Mouse (Mus musculus) layer of hippocampus, adult 9-10 months (tissue): ENCODE measurements around the gene Slc25a33.

Experiments used
- DNase-seq: peaks from one replicate; pipeline ENCODE4 v3.0.0; 2022; ENCODE audit warnings: low spot score

Gene Slc25a33

GRCm38 (mm10) chr4:149727636-149728035, 46.4 kb downstream of the Slc25a33 start:
- no peak for DNase-seq

DNA sequence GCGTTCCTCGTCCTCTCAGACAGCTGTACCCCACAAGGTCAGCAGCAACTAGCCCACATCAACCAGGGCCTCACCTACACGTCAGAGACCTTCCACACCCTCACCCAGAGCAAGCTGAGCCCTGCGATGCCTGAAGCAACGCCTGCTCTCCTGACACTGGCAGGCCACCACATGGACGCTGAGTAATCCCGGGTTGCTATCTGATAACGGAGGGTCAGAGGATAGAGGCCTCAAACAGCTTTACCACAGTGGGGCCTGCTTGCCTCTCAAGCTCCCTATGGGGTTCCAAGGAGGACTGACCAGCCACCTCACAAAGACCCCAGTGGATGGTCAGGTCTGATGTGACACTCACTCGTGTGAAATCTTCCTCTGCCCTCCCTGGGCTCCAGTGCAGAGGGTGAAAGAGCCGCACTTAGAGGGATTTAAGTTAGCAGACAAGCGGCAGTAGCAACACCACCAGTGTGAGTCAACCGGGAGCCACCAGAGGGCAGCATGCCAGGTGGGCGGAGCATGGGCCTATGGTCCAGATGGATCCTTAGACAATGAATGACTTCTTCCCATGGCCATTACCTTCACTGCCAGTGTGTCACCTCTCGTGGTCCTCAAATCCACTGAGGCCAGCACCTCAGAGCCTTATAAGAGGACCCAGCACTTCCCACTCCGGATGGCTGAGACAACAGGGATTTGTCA, 48.3 kb downstream of the Slc25a33 start:
- no peak for DNase-seq

DNA sequence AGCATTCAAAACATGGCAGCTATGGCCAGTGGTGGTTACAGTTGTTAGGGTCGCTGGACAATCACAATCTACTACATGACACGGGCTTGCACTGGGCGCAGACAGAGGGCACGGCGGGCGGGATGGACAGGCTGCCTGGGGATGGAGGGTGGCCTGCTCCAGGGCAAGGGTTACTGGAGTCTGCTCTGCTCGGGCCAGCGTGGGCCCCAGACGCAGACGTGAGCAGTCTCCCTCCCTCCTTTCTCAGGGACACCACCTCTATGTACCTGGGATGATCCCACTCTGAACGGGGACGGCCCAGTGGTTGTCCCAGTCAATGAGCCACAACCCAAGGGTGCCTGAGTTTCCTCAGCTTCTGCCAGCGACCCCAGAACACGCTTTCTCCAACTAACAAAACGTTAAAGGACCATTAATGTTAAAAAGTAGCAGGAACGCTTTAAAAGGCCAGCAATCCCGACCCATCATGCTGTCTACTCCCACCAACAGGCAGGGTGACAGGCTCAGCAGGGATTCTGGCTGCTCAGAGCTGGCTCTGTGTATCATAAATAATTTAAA, 49.1 kb downstream of the Slc25a33 start:
- no peak for DNase-seq

GRCm38 (mm10) chr4:149723855-149724731, 50.0 kb downstream of the Slc25a33 start:
- no peak for DNase-seq

DNA sequence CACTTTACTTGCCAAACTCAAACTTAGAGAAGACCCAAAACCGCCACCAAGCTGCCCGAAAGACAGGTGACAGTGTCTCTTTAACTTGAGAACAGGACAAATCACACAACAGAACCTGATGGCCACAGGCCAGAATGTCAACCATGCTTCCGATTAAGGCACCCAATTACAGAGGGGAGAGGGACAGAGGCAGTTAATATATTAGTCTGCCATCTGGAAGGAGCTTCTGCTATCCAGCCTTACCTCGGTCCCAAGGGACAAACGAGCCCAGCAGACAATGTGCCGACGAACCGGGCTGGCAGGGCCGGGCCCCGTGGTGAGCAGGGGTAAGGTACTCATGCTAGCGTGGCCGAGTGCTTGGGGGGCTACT, 51.1 kb downstream of the Slc25a33 start:
- DNase-seq, result no peak

DNA sequence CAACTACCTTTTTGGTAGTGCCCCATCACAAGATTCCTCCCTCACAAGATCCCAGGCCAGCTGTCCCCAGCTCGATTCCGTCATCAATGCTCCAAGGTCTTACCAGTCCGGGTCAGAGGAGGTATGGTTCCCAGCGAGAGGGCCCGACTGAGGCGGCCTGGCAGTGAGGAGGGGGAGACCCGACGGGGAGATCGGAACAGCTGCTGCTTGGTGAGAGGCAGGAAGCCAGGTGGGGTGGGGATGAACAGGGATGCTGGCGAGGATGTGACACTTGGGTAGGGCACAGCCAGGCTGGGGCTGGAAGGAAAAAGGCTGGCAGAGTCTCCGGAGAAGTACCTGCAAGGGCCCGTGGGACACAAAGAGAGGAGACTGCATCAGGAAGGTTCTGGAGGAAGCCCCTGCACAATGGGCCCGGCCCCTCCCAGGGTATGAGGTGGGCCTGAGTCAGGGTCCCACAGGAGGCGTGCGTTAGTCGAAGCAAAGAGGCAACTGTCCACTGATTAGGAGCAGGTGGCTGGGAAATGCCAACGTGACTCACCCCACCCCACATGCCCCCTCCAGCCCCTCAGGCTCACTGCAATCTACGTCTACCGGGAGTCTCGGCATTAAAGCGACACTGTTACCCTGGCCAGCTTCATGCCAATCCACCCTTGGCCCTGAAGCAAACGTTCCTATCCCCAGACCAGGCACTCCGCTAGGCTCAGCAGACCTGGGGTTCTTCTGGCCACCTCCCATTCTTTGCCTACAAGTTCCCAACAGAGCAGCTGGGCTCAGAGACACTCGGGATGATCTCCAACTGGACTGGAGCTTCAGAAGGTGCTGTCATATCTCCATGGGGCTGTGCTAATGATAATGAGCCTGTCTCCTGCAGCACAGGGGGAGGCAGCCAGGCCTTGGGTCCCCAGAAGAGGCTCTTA, 51.7 kb downstream of the Slc25a33 start:
- DNase-seq, result no peak

GRCm38 (mm10) chr4:149721163-149721562, 52.9 kb downstream of the Slc25a33 start:
- DNase-seq, result no peak

GRCm38 (mm10) chr4:149719686-149720085, 54.4 kb downstream of the Slc25a33 start:
- DNase-seq, result no peak

DNA sequence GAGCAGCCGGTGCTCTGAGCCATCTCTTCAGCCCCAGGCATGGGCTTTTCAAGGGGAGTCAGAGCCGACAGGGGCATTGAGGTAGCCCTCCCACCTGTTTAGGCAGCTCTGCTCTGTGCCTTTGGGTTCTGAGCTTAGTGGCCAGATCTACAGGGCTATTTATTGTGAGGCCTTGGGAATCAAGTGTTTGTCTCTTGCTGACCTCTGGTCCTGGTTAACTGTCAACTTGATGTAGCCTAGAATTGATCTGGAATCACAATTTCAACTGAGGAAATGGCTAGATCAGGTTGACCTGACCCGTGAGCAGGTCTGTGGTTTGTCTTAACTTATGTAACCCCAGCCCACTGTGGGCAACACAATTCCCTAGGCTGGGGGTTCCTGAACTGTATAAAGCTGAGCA, 59.5 kb downstream of the Slc25a33 start:
- DNase-seq, result no peak

DNA sequence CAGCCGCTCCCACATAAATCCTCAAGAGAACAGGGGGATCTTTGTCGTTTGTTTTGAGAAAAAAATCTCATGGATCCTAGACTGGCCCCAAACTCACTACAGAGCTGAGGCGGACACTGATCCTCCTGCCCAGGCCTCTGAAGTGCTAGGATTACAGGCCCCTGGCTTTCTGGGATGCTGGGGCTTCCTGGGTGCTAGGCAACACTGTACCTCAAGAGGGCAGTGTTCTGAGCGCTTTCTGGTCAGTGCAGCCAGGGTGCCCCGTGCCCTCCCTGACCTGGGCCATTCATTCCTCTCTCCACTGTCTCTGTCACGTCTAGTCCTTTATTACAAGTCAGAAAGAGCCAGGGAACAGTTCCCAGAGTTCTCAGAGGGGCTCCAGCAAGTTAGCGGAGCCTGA, 62.1 kb downstream of the Slc25a33 start:
- no peak for DNase-seq

- no peak for DNase-seq
These were observed 62.6 kb downstream of the Slc25a33 start for GRCm38 (mm10) chr4:149711485-149711884.

DNA sequence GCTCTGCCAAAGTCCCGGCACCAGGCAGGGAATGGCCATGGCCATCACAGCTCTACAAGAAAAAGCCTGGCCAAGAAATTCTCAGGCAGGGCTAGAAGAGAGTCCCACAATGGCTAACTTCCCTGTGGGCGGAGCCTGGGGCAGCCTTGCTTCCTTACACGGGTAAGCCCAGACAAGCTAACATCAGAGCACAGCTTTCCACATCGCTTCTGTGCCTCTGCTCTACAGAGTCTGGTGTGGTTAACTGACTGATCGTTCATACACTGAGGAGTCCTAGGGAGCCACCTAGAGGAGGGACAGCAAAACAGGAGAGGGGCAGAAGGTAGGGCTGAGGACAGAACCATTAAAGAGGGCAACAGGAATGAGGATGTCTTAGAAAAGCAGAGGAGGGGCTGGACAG, 63.6 kb downstream of the Slc25a33 start:
- peak; percentile 66 for DNase-seq

DNA sequence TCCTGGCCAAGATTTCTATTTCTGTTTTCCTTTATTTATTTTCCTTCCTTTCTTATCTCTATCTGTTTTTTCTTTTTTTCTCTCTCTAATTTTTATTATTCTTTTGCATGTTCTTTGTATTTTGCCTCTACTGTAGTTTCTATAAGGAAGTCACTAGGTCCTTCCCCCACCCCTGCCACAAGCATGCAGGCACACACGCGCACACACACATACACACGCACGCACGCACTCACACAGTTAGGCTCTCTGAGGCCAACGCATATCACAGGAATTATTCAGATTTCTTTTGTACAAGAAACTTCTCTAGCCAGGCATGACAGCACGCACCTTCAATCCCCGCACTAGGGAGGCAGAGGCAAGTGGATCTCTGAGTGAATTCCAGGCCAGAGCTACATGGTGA, 68.1 kb downstream of the Slc25a33 start:
- no peak for DNase-seq

GRCm38 (mm10) chr4:149705298-149705697, 68.8 kb downstream of the Slc25a33 start:
- no peak for DNase-seq

DNA sequence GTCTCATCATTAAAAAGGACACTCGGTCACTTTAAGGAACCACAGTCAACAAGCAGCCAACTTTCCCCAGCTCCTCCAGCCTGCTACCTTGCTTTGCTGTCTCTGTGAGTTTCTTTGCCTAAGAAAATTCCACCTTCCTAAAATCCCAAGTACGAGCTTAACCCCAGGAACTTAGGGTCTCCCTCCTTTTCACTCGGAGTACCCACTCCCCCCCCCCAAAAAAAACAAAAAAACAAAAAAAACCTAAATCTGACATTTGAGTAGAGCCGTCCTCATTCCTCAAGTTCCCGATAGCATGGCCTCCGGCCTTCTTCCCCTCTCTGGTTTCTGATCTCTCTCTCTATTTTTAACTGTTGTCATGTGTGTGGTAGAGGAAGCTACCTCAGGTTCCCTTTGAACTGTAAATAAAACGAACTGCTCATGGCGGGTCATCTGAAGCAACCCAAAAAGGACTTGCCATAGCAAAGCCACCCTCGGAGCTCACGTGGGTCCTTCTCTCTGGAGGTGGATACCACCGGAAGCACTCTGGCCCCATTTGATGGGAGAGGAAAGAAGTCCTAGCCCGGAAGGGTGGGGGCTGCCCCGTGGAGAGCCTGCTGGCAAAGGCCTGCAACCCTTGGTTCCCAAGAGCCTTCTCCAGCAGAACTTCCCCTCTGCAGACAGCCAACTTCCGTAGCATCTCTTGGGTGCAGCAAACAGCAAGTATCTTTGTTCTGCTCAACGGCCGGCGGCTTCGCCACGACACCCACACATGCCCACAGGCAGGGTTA, 71.7 kb downstream of the Slc25a33 start, which contains the start of gene Pik3cd:
Pik3cd (minus strand) TSS at position 362 of the 770 bp plus-strand sequence.
- no peak for DNase-seq

DNA sequence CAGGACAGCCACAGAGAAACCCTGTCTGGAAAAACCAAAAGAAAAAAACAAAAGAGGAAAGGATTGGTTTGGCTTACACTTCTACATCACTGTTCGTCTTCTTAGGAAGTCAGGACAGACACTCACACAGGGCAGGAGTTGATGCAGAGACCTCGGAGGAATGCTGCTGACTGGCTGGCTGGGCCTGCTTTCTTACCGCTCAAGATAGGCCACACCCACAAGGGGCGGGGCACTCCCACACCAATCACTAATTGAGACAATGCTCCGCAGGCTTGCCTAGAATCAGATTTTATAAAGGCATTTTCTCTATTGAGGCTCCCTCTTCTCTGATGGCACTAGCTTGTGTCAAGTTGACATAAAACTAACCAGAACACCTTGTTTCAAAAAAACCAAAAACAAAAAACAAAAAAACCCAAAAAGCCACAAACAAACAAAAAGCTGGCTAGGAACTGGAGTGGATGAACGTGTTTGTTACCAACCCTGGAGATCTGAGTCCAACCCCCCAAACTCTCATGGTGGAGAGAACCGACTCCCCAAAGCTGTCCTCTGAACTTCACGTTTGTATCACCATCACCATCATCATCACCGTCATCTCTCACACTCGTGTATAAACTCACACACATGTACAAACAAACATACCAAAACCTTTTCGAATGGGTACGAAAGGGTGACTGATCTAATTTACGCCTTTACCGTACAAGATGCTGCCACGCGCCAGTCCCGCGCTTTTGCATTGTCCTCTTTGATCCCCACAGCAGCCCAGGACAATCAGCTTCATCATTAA, 72.5 kb downstream of the Slc25a33 start:
- no peak for DNase-seq

DNA sequence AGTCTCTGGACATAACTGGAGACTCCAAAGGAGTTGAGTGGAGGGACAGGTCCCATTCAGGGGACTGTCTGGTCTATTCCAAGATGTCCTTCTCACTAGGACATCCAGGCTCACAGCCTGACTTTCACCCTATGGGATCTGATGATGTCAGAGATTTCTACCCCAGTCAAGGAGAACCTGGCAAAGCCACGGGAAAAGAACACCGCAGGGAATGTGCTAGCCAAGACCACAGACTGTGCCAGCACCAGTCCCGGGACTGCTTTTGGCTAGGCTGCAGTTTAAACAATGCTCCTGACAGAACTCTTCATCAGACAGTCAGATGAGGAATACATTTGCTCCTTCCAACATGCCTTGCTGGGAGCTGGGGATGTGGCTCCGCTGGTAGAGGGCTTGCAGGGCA, 74.1 kb downstream of the Slc25a33 start:
- DNase-seq, result no peak

GRCm38 (mm10) chr4:149698197-149698821, 75.8 kb downstream of the Slc25a33 start:
- no peak for DNase-seq

DNA sequence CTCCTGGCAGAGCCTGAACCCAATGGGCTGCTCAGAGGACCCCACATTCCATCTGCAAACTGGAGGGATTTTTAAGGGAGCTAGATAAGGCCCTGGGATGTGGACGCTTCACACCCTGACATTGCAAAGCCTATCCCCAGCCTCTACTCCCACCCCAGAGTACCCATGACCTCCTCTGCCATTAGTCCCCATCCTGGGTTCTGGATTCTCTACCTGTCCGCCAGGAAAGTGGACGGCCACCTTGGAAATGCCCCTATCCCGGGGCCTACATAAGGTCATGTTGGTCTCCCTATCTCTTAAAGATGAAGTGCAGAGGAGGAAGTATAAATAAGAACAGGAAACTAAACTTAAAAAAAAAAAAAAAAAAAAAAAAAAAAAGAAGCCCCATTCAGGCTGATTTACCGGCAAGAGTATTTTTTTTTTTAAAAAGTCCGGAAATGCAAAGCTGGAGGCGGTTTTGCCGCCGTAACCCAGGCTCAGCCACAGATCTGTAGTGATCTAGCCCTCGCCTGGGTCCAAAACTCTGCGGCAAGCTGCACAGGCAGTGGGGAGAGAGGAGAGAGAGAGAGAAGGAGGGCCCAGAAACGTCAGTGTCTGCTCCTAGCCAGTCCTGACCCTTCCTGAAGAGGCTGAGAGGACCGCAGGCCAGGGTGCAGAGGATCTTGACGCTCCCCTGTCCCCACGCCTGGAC, 76.4 kb downstream of the Slc25a33 start:
- DNase-seq, result no peak
